Mouse (Mus musculus): ENCODE measurements at regions not wholly inside any gene's neighbourhood (a gene's known extent, or its start where the extent isn't known, plus 50 kb on each side); places are given as distances from the start of the nearest gene placed in this dataset.

- no peak for DNase-seq
These were observed 52.2 kb upstream of the 2310009B15Rik start for GRCm38 (mm10) chr1:138908860-138909259.

GRCm38 (mm10) chr1:138909654-138910053 lies 53.0 kb upstream of the 2310009B15Rik start:
- peak in 1 of 2 experiments; percentile 17 for DNase-seq

- peak; percentile 23 to 35 for DNase-seq
These were observed 51.0 kb upstream of the Dennd1b start for GRCm38 (mm10) chr1:138912156-138912616.

- no peak for DNase-seq
These were observed 50.3 kb upstream of the Dennd1b start for GRCm38 (mm10) chr1:138912928-138913327.

DNA sequence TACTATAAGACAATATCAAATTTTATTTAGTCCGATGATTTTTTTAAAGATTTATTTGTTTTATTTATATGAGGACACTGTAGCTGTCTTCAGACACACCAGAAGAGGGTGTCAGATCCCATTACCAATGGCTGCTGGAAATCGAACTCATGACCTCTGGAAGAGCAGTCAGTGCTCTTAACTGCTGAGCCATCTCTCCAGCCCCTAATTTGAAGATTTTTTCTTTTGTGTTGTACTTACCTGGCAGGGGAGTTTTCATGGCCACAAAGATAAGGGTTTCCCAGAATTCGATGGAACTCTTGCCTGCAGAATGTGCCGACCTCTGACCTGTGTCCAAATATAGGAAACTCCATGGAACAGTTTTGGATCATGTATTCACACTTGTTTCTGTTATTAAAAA lies 49.8 kb upstream of the Dennd1b start:
- no peak for DNase-seq
